Mouse (Mus musculus) cerebellum, adult 2 months (tissue): ENCODE measurements at regions not wholly inside any gene's neighbourhood (a gene's known extent, or its start where the extent isn't known, plus 50 kb on each side); places are given as distances from the start of the nearest gene placed in this dataset.

Experiments
- DNase-seq, 2 experiments: peaks; one replicate each; pipeline ENCODE4 v3.0.0; 2021
- H3K27ac ChIP-seq: fragments of 200-500 bp; 2 replicates; pipeline ENCODE4 v1.5.1; 2012; ENCODE audit warnings: low read length, control low read depth, inconsistent platforms; ENCODE audit not compliant: insufficient read depth
- H3K27me3 ChIP-seq: fragments of 200-500 bp; 2 replicates; pipeline ENCODE4 v1.6.1; 2012; ENCODE audit warnings: inconsistent platforms, mild to moderate bottlenecking, low read length, moderate library complexity; ENCODE audit not compliant: control insufficient read depth, insufficient read depth
- H3K4me1 ChIP-seq: fragments of 200-500 bp; 2 replicates; pipeline ENCODE4 v1.6.1; 2011; ENCODE audit warnings: low read length; ENCODE audit not compliant: control insufficient read depth, insufficient read depth
- H3K4me3 ChIP-seq: fragments of 200-500 bp; replicated peaks from 2 replicates; pipeline ENCODE3; 2011; ENCODE audit warnings: mild to moderate bottlenecking, low read depth, low read length, control low read depth; ENCODE audit not compliant: insufficient read depth
- CTCF ChIP-seq: fragments of 200-500 bp; IDR thresholded peaks from 2 replicates; pipeline ENCODE4 v1.5.1; 2011; ENCODE audit warnings: low read depth, mild to moderate bottlenecking, control low read depth, low read length, moderate library complexity, borderline replicate concordance; ENCODE audit not compliant: insufficient read depth
- POLR2A ChIP-seq: fragments of 200-500 bp; IDR thresholded peaks from 2 replicates; pipeline ENCODE4 v1.6.1; 2011; ENCODE audit warnings: low read length, control low read depth, borderline replicate concordance; ENCODE audit not compliant: insufficient read depth
- WGBS: fragments of 180-500 bp; shearing (Covaris S2); methylation state at CpG from one replicate; pipeline ENCODE4 v1.1.7; 2018; 5-methylcytosine and 5-hydroxymethylcytosine counted together

DNA sequence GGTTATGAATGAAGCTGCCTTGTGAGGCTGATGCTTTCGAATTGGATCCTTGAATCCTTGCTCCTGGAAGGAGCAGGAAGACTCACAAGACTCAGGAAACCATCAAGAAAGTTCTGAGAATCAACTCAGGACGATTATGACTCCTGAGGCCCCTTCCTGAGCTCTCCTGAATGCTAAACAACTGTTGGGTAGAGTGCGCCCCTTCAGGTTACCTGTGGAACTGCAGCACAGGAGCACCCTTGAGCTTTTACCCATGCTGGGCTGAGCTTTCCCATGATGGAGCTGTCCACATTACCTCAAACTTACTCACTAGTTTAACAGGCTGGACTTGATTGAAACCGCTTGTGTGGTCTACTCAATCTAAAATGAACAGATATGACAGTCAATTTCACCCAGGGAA is 553.3 kb downstream of the Jrkl start:
- Histone ChIP-seq H3K4me3 (no peak overlapping the region), H3K4me1 (no peaks in the 10 kb centered on the region), H3K27ac (no peak overlapping the region), H3K27me3 (no peaks in the 10 kb centered on the region)
- TF ChIP-seq POLR2A = no peak
- TF ChIP-seq CTCF = no peak
- 53% methylated on average over 4 of the region's 4 CpGs for WGBS
- DNase-seq = no peak

DNA sequence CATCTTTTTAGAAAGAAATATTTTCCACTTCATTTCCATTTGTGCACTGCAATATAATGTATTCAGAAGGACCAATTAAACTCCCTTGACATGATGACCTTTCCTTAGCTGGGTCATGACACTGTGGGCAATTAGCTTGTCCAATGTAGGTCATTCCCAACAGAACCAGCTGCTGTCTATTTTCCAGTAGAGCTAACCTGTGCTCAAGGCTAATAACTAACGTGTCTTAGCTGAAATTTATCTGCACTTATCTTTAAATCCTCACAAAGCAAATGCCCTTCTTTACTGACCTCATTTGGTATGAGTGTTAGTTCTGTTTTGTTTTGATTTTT is 554.7 kb downstream of the Jrkl start:
- 41% methylated on average over 1 of the region's 1 CpGs for WGBS

DNA sequence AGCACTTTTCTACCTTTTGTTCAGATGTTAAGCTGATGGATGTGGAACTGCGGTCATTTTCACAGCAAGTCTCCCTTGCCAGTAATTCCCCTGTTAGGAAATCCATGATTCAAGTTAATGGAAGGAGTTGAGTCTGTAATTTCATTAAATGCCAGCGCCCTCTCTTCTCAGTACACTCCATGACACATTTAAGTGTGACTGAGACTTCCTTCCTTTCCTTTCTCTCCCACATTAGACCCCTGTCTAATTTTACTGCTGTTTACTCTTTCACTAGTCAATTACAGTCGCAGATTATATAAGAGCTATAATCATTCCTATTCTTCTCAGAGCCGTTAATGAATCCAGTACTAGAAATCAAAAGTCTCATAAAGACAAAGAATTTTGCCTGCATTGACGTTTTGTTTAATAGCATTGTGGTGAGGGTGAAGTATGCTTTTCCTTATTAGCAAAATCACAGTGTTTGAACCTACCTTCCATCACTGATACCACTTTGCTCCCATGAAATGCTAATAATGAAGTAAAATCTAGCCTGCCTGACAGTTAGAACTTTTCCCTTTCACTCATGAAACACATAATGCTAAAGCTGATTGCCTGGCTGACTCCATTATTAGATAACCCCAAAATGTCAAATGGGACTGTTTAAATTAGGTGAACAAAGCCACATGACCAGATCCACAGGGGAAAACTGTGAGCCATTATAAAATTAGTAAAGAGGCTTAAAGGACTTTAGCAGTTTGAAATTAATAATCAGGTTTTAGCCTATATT is 555.3 kb downstream of the Jrkl start:
- WGBS = 68% methylated on average over 5 of the region's 5 CpGs
- H3K4me1 ChIP-seq = no peaks in the 10 kb centered on the region

More for the DNA sequence above, 554.7 kb downstream of the Jrkl start:
- no peak for TF ChIP-seq CTCF
- TF ChIP-seq POLR2A = no peak
- H3K4me1 ChIP-seq = no peaks in the 10 kb centered on the region
- peak in 1 of 2 experiments; percentile 5 for DNase-seq
- no peak overlapping the region for H3K4me3 ChIP-seq
- H3K27ac ChIP-seq = no peak overlapping the region
- no peaks in the 10 kb centered on the region for H3K27me3 ChIP-seq

More for the DNA sequence above, 555.3 kb downstream of the Jrkl start:
- Histone ChIP-seq H3K4me3 (no peak overlapping the region), H3K27ac (no peak overlapping the region), H3K27me3 (no peaks in the 10 kb centered on the region)
- DNase-seq = no peak
- no peak for TF ChIP-seq POLR2A
- no peak for TF ChIP-seq CTCF
